Mouse (Mus musculus) WW6 (cell line): ENCODE data around the gene Gstp1.
"Not testable (repeated sequence)": the region's sequence is repeated elsewhere in the genome, so short reads cannot be mapped to it uniquely, and the experiment has no call there.

Experiments
- DNase-seq: peaks from one replicate; pipeline ENCODE4 v3.0.0-alpha.2; 2013; ENCODE audit warnings: low read depth, low spot score

Gene Gstp1

DNA sequence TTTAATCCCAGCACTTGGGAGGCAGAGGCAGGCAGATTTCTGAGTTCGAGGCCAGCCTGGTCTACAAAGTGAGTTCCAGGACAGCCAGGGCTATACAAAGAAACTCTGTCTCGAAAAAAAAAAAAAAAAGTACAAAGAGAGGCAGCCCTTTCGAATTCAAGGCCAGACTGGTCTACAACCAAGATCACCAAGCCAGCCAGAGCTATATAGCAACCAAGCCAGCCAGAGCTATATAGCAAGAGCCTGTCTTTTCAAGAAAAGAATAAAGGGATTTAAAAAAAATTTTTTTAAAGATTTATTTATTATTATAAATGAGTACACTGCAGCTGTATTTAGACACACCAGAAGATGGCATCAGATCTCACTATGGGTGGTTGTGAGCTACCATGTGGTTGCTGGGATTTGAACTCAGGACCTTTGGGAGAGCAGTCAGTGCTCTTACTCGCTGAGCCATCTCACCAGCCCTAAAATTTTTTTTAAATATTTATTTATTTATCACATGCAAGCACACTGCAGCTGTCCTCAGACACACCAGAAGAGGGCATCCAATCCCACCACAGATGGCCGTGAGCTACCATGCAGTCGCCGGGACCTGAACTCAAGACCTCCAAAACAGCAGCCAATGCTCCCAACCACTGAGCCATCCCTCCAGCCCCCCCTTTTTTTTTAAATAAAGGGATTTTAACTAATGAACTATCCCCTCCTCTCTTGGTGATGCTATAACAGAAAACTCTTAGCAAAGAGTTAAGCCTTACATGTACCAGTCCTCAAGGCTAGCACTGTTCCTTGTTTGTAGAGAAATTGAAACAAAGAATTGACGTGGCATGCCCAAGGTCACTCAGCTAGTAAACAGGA is 22.5 kb upstream of the Gstp1 start:
- DNase-seq = not testable (repeated sequence)

DNA sequence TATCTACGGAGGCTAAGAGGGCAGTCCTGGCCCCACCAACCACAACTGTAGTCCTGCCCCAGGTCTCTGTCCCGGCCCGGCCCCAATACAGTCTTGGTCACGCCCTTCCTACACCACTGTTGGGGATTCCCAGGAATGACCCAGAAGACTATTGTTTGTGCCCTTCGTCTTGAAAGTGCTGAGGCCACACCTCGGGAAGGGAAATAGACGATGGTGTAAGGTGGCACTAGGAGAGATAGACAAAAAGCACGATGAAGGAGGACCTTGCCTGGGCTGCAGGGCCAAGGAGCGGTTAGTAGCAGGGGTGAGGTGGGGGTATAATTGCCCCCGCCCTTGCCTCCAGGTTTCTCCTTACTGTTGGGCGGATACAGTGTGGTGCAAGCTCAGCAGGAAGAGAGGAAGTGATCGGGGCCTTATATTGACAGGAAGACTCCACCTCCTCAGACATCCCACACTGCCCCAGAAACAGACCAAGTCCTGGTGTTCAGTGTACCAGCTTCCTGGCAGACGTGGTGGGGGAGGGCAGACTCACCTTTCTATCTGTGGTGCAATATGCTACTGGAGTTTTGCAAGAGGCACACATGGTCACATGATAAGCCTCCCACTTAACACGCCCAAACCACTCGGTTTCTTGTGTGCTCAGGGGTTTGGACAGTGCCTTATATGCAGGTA is 21.4 kb upstream of the Gstp1 start, which contains the start of gene Gstp3:
Gene Gstp3 (minus strand): TSS at position 501 of the 672 bp plus-strand sequence.
- no peak for DNase-seq

DNA sequence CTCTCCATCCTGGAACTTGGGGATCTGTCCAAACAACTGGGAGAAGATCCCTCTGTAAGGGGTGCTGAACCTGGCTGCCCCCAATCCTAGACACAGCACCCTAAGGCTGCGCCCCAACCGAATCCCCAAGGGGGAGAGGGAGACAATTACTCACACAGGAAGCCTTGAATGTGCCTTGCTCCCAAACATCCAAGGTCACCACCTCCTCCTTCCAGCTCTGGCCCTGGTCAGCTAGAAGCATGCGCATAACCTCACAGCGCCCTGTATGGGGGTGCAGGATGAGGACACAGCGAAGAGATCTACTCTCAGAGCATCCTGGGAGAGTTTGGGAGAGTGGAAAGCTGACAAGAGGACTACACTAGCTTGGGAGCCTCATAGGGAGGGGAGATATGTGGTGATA is 20.8 kb upstream of the Gstp1 start:
- DNase-seq = no peak

DNA sequence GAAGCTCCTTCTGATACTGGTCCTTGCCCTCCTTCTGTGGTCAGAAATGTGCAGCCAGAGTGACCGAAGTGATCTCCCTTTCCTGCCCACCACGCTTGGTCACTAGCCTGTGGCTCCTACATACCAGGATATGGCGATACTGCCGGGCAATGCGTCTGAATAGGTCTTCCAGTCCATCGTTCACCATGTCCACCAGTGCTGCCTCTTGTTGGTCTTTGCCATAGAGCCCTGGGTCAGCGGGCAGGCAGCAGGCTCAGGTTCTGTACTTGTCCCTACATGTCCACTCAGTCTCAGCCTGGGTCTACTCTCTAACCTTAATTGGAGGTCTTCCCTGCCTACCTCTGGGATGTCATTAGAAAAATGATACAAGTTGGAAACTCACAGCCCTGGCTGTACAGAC is 20.2 kb upstream of the Gstp1 start:
- no peak for DNase-seq

DNA sequence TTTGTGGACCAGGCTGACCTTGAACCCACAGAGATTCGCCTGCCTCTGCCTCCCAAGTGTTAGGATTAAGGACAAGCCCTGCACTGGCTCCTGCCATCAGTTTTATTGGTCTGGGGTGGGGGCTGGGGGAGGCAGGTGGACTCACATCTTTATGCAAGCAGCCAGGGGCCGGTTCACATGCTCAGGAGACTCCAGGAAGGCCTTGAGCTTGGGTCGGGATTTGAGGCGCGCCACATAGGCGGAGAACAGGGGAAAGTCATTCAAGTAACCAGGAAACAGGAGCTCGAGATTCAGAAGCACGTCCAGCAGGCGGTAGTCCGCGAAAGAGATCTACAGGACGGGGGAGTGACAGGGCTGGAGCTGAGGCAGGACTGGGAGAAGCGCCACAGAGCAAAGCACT is 19.6 kb upstream of the Gstp1 start:
- no peak for DNase-seq

DNA sequence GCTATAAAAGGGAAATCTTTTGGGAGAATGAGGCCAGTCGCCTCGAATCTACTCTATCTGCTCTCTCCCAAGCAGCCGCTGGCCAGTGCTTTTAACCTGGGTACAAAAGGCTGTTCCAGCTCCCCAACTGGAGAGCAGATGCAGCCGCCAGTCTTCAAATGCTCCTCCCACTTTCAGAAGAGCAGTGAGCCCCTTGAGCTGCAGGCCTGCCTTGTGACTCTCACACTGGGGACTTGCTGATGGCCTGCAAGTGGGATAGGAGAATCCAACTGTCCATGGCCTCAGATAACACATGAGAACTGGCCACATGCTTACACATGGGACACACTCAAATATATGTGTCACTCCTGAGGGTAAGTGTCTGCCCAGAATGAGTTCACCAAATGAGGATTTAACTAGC is 18.9 kb upstream of the Gstp1 start:
- no peak for DNase-seq

DNA sequence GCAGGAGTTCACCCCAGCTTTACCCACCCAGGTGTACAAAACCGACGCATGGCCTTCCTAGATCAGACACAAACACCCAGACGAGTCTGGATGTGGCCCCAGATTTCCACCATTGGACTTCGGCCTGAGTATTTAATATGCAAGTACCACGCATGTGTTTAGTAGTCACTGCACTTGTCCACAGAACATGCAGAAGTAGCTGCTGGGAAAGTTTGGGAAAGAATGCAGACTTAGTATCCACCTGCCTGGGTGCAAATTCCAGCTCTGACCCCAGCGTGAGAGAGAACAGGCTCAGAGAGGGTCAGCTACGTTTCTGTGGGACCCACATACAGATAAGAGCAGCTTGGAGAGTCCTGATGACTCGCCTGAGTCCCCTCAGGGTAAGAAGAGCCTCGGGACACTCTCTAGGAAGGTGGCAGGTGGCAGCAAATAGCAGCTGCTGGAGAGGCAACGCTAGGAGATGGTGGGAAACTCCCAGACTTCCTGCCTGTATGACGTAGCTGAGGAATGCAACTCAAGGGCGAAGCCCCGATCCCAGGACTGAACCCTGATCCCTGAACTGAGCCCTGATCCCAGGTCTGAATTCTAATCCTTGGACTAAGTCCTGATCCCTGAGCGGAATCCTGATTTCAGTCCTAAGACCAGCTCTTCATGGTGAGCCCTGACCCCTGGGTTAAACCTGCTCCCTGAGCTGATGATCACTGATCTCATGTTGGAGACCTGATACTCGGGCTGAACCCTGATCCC is 18.3 kb upstream of the Gstp1 start:
- no peak for DNase-seq

DNA sequence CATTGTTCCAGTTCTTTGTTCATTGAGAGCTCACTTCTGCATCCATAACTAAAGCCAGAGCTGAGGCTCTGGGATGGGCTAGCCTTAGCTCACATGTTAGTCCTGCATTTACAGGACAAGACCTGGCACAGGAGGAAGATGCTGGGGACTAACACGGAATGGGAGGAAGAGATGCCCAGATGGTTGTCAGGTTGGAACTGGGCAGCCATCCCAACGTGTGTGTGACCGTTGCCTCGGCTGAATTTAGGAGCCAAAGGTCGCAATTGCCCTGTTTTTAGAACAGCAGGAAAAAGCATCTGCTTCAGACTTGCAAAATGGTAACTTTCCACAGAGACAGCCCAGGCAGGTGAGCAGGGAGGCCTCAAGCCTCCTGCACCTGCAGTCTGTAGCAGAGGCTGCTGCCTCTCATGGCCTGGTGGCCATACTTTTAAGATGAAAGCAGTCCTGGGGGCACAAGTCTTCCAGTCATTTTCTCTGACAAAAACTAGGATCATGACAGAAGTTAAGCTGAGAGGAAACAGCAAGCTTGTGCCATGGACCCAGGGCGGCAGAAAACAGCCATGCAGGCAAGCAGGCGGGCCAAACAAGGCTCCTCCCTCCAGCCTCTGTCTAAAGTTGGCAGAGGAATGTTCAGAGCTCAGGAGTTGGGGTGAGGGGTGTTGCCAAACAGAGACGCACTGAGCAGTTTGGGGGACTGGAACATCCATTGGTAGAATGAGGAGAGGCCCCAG is 17.6 kb upstream of the Gstp1 start:
- DNase-seq = no peak

DNA sequence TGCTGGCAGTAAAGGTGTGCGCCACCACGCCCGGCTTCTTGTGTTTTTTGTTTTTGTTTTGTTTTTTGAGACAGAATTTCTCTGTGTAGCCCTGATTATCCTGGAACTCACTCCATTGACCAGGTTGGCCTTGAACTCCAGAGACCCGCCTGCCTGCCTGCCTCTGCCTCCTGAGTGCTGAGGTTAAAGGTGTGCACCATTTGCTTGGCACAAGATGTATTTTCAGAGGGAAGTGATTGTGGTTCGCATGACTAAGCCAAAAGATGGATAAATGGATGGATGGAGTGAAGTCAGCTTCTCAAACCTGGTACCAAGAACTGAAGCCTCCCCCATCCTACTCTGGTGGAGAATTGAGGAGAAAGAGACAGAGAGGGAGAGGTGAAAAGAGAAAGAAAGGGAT is 16.8 kb upstream of the Gstp1 start:
- no peak for DNase-seq

DNA sequence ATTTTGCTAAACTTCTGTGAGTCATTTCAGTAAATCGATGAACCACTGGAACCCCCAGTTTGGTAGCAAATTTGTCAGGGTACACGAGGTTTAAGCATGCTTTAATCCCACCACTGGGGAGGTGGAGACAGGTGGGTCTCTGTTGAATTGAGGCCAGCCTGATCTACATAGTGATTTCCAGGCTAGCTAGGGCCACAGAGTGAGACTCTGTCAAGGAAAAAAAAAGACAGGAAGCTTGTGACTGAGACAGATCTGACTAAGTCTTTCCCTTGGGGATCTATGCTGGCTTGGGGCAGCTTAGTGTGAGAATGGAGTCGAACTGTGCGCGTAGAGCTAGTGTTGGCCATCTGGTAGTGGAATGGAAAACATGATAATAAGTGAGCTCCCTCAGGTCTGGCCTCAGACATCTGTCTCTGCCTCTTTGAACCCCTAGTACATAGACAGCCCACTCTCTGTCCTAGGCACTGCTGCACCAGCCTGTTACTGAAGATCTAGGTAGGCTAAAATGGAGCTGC is 14.8 kb upstream of the Gstp1 start:
- DNase-seq = no peak

DNA sequence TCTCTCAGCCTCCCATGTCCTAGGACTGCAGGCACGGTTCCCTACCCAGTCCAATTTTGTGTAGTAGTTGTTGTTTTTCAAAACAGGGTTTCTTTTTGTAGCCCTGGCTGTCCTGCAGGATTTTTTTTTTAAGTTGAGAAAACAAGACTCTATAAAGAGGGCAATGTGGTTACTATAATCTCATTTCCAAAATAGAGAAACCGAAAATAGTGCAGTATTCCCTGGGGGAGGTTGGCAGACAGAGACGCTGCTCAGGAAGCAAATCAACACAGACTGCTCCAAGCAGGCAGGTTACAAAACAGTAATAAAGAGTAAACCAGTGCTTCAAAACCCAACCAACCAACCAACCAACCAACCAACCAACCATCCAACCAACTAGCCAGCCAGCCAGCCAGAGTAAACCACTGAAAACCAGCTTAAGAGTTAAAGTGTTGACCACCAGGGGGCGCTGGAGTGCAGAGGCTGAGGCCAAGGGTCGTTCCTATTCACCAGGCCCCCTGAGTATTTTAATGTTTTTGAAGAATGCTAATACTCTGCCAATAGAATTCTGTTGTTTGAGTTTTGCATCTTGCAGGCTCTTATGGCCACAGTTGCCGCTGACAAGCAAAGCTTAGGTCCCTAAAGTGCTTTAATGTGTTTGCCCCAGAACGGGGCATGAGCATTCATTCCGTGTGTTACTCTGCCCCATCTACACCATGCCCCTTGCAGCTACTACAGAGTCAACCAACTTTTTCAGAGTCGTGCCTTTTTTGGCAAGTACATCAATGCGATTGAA is 14.1 kb upstream of the Gstp1 start:
- no peak for DNase-seq

DNA sequence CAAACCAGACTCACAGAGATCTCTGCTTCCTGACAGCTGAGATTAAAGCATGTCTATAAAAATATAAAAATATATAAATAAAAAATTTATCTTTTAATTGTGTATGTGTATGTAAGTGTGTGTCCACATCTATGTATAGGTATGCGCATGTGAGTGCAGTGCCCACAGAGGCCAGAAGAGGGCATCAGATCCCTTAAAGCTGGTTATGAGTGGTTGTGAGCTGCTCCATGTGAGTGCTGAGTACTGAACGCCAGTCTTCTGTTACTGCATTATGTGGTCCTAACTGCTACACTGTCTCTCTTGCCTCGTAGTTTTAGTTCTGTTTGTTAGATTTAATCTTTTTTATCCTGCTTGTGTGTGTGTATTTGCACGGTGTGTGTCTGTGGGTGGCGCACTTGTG is 13.2 kb upstream of the Gstp1 start:
- no peak for DNase-seq

DNA sequence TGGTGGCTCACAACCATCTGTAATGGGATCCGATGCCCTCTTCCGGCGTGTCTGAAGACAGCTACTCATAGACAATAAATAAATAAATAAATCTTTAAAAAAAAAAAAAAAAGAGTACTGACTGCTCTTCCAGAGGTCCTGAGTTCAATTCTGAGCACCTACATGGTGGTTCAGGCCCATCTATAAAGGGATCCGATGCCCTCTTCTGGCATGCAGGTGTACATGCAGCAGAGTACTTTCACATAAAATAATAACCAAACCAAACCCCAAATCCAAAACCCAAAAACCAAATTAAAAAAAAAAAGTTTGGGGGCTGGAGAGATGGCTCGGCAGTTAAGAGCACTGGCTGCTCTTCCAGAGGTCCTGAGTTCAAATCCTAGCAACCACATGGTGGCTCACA is 11.3 kb upstream of the Gstp1 start:
- DNase-seq = not testable (repeated sequence)

DNA sequence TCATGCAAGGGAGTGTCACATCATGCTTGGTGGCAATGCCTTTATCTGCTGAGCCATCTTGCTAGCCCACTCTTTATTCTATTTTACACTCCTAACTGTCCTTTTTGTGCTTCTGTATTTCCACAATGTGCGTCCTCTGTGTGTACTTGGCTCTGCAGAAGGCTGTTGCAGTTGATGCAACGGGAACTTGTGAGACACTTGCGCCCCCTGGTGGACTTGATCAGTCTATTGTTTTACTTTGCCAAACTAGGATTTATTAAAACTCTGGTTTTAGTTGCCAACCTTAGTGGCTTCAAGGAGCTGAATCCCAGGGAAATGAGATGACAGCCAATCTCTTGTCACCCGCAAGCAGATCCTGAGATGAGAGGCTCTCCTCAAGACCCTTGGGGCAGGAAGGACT is 10.1 kb upstream of the Gstp1 start:
- no peak for DNase-seq

DNA sequence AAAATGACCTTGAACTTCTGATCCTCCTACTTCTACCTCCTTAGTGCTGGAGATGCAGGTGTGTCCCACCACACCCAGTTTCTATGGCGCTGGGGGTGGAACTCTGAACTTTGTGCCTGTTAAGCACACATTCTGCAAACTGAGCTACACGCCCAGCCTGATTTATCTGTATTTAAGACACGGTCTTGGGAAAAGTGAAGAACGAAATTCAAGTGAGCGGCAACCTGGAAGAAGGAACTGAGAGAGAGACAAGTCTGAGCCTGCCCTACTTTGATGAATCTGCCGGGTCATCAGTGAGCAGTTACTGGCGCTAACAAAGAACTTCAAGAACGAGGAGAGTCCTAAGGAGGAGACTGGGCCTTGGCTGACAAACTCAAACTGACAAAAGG is 9.1 kb upstream of the Gstp1 start:
- no peak for DNase-seq

DNA sequence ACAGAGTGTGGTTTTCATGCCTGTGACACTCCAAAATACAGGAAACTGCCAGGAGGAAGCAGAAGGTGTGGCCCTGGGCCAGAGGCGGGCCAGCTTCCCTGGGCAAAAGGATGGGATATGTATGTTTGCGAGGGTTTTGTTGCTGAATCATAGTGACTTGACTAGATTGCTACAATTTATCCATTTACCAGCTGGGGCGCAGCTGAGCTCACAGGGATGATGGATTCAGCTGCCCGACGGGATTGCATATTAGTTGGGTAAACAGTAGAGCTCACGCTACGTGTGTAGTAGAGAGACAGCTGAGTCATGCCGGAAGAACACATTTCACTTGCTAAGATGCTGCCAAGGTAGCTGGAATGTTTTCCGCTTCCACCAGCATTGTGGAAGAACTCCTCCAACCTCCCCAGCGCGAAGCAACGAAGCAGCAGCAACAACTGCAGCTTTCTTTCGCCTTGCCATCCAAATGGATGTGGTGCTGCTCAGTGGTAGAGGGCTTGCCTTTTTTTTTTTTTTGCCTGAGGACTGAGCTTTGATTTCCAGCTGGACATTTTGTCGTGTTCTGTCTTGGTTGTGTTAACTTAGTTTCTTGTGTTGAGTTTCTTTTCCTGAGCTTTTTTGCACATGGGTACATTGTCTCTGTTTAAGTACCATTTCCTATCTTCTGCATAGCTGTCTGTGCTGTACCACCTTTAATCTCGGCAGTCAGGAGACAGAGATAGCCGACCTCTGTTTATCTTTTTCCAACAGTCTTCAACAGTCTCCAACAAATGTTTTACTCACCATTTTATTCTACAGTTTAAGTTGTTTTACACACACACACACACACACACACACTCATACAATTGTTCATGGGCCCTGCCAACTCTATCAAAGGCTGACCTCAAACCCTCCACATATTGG is 8.4 kb upstream of the Gstp1 start, which contains the start of gene Gstp2:
Gene Gstp2 (minus strand): TSS at position 58 of the 900 bp plus-strand sequence.
- DNase-seq = peak; percentile 83

DNA sequence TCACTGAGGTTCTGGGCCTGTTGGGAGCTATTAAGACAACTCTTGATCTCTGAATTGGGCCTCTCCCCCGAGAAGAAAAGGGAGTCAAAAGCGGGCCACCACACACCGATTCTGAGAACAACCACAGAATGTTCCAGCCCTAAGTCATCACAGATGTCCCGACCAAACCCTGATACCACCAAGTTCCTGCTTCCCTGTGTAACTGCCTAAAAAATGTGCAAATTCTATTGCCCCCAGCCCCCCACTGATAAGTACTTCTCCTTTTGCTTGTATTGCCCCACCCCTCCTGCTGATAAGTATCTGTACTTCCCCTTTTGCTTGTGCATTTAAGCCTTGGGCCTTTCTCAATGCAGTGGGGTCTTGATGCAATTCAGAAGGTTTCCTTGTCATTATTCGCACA is 6.3 kb upstream of the Gstp1 start:
- not testable (repeated sequence) for DNase-seq

DNA sequence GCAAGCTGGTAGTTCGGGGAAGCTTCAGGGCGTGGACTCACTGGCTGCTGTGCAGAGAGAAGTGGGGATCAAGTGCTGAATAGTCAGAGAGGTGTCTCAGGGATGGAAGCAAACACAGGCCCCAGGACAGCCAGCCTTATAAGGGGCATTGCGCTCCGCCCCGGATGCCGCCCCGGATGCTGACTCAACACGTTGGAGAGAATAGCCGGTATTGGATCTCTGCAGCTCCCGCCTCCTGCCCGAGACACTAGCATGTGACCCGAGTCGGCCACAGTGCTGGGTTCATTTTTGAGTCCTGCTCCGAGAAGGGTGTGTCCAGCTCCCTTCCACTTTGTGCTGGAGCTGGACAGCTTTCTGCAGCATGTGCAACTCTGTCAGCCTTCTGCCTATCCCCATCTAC is 4.3 kb upstream of the Gstp1 start:
- no peak for DNase-seq

DNA sequence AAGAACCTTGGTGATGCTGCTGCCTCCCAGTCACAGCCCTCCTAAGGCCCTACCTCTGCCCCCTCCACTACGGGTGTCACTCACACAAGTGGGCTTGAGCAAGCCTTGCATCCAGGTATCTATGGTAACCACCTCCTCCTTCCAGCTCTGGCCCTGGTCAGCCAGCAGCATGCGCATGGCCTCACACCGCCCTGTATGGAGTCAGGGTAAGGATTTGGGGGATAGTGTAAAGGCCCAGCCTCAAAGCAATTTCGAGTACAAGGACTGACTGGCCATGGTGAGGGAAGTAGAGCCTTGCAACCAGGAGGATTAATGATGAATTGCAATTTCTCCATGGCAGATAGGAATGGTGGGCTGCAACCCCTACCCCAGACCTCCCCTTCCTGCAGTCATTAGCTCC is 3.7 kb upstream of the Gstp1 start:
- not testable (repeated sequence) for DNase-seq

DNA sequence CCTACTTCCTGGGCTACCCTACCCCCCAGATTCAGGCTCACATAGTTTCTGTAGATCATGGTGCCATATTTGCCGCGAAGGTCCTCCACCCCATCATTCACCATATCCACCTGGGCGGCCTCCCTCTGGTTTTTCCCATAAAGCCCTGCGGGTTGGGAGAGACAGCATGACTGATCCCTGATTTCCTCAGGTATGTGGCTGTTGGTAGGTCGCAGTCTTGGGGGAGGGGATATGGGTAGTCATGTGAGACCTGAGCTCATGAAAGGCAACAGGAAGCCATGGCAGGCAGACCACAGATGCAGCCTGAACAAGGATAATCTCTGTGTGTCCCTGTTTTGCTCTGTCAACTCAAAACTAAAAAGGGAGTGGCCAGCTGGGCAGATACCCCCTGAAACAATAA is 3.2 kb upstream of the Gstp1 start:
- not testable (repeated sequence) for DNase-seq
